Comparison of ENCODE assay signal across 8 mouse cellular contexts in genomic region chr9:101078579-101078978, GRCm38 (mm10). TPM values are rescaled to one million over a fixed set of nuclear protein-coding genes. Genes with fewer than 3 reads are reported as not detected.
A peak's percentile ranks its signal among the peaks of the same experiment; 100 is the strongest.
DNase-seq lines count a peak whose midpoint lies in the region; ATAC-seq and TF ChIP-seq lines count a peak whose summit lies in the region.

No protein-coding gene starts in this region.

- TF ChIP-seq POLR2A in testis, adult 2 months (IDR thresholded peaks at IDR 0.05; ENCODE audit: control insufficient read depth, low read depth, low read length) = no peak
- TF ChIP-seq POLR2A in limb, embryonic 14.5 days (IDR thresholded peaks at IDR 0.05; ENCODE audit: borderline replicate concordance, extremely low read depth, insufficient read depth, insufficient read length) = no peak

- 0 out of 2 replicates have a peak overlapping the region, but pooled peaks have one; percentile 8 for H3K9ac ChIP-seq in limb, embryonic 14.5 days (ENCODE audit: low read depth, low read length, severe bottlenecking)
- no peak overlapping the region for H3K9ac ChIP-seq in stomach, postnatal 0 days (ENCODE audit: low read length)

- DNase-seq in CD4-positive, CD25-positive, alpha-beta regulatory T cell, adult 2 months (ENCODE audit: low read depth, low spot score) = peak; percentile 44
- DNase-seq in testis, postnatal 10 days (ENCODE audit: low spot score) = no peak
- DNase-seq in limb, embryonic 14.5 days (ENCODE audit: low spot score) = no peak
- DNase-seq in stomach, postnatal 0 days (ENCODE audit: low spot score) = no peak
- no peak for DNase-seq in right cerebral cortex, postnatal 4 days
- DNase-seq in frontal cortex, postnatal 14 days (ENCODE audit: low spot score in 2 of 2) = no peak

- H3K4me3 ChIP-seq in testis, adult 2 months (ENCODE audit: control insufficient read depth, low read depth, low read length) = peak overlapping the region; percentile 52
- peak overlapping the region; percentile 11 for H3K4me3 ChIP-seq in limb, embryonic 14.5 days (replicated peaks; ENCODE audit: low read length)
- peak overlapping the region; percentile 10; the same call in 1 of the 2 replicates for H3K4me3 ChIP-seq in stomach, postnatal 0 days (ENCODE audit: low read depth, low read length)

- TF ChIP-seq EP300 in stomach, postnatal 0 days (optimal IDR thresholded peaks at IDR 0.05) = no peak

- H3K4me1 ChIP-seq in testis, adult 2 months (ENCODE audit: control insufficient read depth, insufficient read depth, low read length) = peaks cover 7% of the 10 kb centered on the region
- H3K4me1 ChIP-seq in limb, embryonic 14.5 days (ENCODE audit: control insufficient read depth, insufficient read depth, low read length) = peaks cover 33% of the 10 kb centered on the region
- 0 out of 2 replicates have a peak, but pooled peaks cover 5% of the 10 kb centered on the region for H3K4me1 ChIP-seq in stomach, postnatal 0 days (replicated peaks; ENCODE audit: control insufficient read depth, insufficient read depth)

- 80% methylated on average over 4 of the region's 4 CpGs for WGBS in limb, embryonic 14.5 days
- WGBS in stomach, postnatal 0 days = 61% methylated on average over 4 of the region's 4 CpGs

- no peaks in the 10 kb centered on the region for H3K27me3 ChIP-seq in testis, adult 2 months (ENCODE audit: control insufficient read depth, insufficient read depth, low read length)
- H3K27me3 ChIP-seq in limb, embryonic 14.5 days (ENCODE audit: control insufficient read depth, insufficient read depth, low read length) = no peaks in the 10 kb centered on the region
- H3K27me3 ChIP-seq in stomach, postnatal 0 days (ENCODE audit: control insufficient read depth, insufficient read depth, low read length) = no peaks in the 10 kb centered on the region

- H3K4me2 ChIP-seq in limb, embryonic 14.5 days (replicated peaks; ENCODE audit: low read depth, low read length, severe bottlenecking) = peak overlapping the region; percentile 42
- H3K4me2 ChIP-seq in stomach, postnatal 0 days (replicated peaks; ENCODE audit: low read depth) = peak overlapping the region; percentile 42

- peaks cover 8% of the 10 kb centered on the region for H3K36me3 ChIP-seq in testis, adult 2 months (ENCODE audit: control insufficient read depth, insufficient read depth, low read length)
- H3K36me3 ChIP-seq in limb, embryonic 14.5 days (ENCODE audit: control insufficient read depth, insufficient read depth, low read length) = no peaks in the 10 kb centered on the region; the same call in 1 of the 2 replicates
- H3K36me3 ChIP-seq in stomach, postnatal 0 days (ENCODE audit: control insufficient read depth, insufficient read depth, low read length) = no peaks in the 10 kb centered on the region

- no peak for TF ChIP-seq CTCF in testis, adult 2 months (IDR thresholded peaks at IDR 0.05; ENCODE audit: control insufficient read depth, insufficient read depth, insufficient replicate concordance, low read depth, low read length)
- TF ChIP-seq CTCF in stomach, postnatal 0 days (IDR thresholded peaks at IDR 0.05; ENCODE audit: low read depth) = no peak

- no peaks in the 10 kb centered on the region for H3K9me3 ChIP-seq in limb, embryonic 14.5 days (ENCODE audit: control insufficient read depth, low read length)
- H3K9me3 ChIP-seq in stomach, postnatal 0 days (ENCODE audit: control insufficient read depth, low read length) = no peaks in the 10 kb centered on the region

- H3K27ac ChIP-seq in testis, adult 2 months (ENCODE audit: control insufficient read depth, insufficient read depth, low read depth, low read length) = no peak overlapping the region; the same call in 1 of the 2 replicates
- no peak overlapping the region for H3K27ac ChIP-seq in limb, embryonic 14.5 days (replicated peaks; ENCODE audit: low read depth, low read length)
- 0 out of 2 replicates have a peak overlapping the region, but pooled peaks have one; percentile 5 for H3K27ac ChIP-seq in stomach, postnatal 0 days (replicated peaks)

- ATAC-seq in CD4-positive, CD25-positive, alpha-beta regulatory T cell, adult 4 months = no peak
- ATAC-seq in limb, embryonic 14.5 days (ENCODE audit: low FRiP score, low read depth) = no peak
- no peak for ATAC-seq in stomach, postnatal 0 days (ENCODE audit: low FRiP score, low TSS enrichment)

RNA-seq across cellular contexts. Expression of gene Msl2, which starts 4.7 kb away (rescaled TPM):
- polyA plus RNA-seq in CD4-positive, CD25-positive, alpha-beta regulatory T cell, adult 4 months (2017; shearing (Covaris generic)) = 10 to 100 TPM in 1 of 2 experiments, 1 to 10 TPM in 1; 8.2 to 12.9 TPM
- polyA plus RNA-seq in testis, adult 2 months (2012; rRNA removed) = 11.3 and 11.8 TPM in 2 replicates
- polyA plus RNA-seq in limb, embryonic 14.5 days (2012; rRNA removed) = 22.4 and 26.9 TPM in 2 replicates
- polyA plus RNA-seq in limb, embryonic 14.5 days (2014; fragmentation: Nextera tagmentation; extraction: Ambion mirVana) = 6.9 and 7.0 TPM in 2 replicates
- polyA plus RNA-seq in stomach, postnatal 0 days (2015; fragmentation: Nextera tagmentation; extraction: Ambion mirVana) = 3.0 and 3.5 TPM in 2 replicates

RNA-seq across cellular contexts. Expression of gene Pccb, which starts 43.9 kb away (rescaled TPM):
- 10 to 100 TPM in 1 of 2 experiments, 1 to 10 TPM in 1; 9.7 to 12.9 TPM for polyA plus RNA-seq in CD4-positive, CD25-positive, alpha-beta regulatory T cell, adult 4 months (2017; shearing (Covaris generic))
- 13.9 and 14.1 TPM in 2 replicates for polyA plus RNA-seq in testis, adult 2 months (2012; rRNA removed)
- 73.7 and 80.0 TPM in 2 replicates for polyA plus RNA-seq in limb, embryonic 14.5 days (2012; rRNA removed)
- 29.6 and 30.0 TPM in 2 replicates for polyA plus RNA-seq in limb, embryonic 14.5 days (2014; fragmentation: Nextera tagmentation; extraction: Ambion mirVana)
- 28.7 and 29.9 TPM in 2 replicates for polyA plus RNA-seq in stomach, postnatal 0 days (2015; fragmentation: Nextera tagmentation; extraction: Ambion mirVana)
